Comparison of ENCODE assay signal across 9 mouse cellular contexts in the genomic region with DNA sequence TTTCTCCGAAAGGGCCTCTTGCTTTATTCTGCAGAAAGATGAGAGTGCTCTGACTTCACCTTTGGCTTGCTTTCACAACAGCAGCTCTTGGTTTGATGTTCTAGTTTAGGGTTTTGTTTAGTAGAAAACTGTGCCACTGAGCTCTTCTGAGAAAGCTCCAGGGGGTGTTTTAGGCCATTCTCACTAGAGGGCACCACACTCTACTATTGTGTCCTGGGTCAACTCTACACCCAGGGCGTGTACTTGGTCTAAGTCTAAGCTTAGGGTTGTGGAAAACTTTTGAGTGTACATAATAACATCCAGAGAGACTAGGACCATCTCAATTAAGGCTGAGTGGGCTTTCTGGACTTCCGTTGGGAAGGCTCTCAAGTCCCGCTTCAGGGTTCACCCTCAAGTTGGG.
DNase-seq lines count a peak whose midpoint lies in the region; ATAC-seq and TF ChIP-seq lines count a peak whose summit lies in the region.
"Had no signal": no experiment of that assay in that cellular context is flagged by ENCODE, and none has a peak within 500 bp of the region (broad histone marks: within the 10 kb centered on the region; RNA-seq: fewer than 3 reads in every experiment).

No protein-coding gene starts in this region.

- no peak overlapping the region for H3K9ac ChIP-seq in forebrain, postnatal 0 days
- no peak overlapping the region for H3K9ac ChIP-seq in forebrain, embryonic 14.5 days (ENCODE audit: low read length)
- H3K9ac ChIP-seq: neural tube, embryonic 12.5 days had no signal

- H3K27me3 ChIP-seq in forebrain, postnatal 0 days (ENCODE audit: insufficient read depth, low read length), result no peaks in the 10 kb centered on the region
- no peaks in the 10 kb centered on the region for H3K27me3 ChIP-seq in forebrain, embryonic 14.5 days (replicated peaks; ENCODE audit: control insufficient read depth, insufficient read depth, low read length)
- H3K27me3 ChIP-seq: neural tube, embryonic 12.5 days had no signal

- no peaks in the 10 kb centered on the region for H3K36me3 ChIP-seq in forebrain, postnatal 0 days (ENCODE audit: insufficient read depth)
- H3K36me3 ChIP-seq in forebrain, embryonic 14.5 days (ENCODE audit: control insufficient read depth, insufficient read depth, low read length), result no peaks in the 10 kb centered on the region
- H3K36me3 ChIP-seq: neural tube, embryonic 12.5 days had no signal

- no peak for ATAC-seq in forebrain, postnatal 0 days
- ATAC-seq in forebrain, embryonic 14.5 days, result no peak

- WGBS in forebrain, postnatal 0 days, result 85% methylated on average over 4 of the region's 4 CpGs
- whole genome bisulfite sequencing in forebrain, embryonic 14.5 days, result 90% methylated on average over 4 of the region's 4 CpGs

- no peaks in the 10 kb centered on the region for H3K9me3 ChIP-seq in forebrain, postnatal 0 days (ENCODE audit: low read length)
- no peaks in the 10 kb centered on the region for H3K9me3 ChIP-seq in forebrain, embryonic 14.5 days (replicated peaks; ENCODE audit: control insufficient read depth, low read length)
- H3K9me3 ChIP-seq: neural tube, embryonic 12.5 days had no signal

- no peaks in the 10 kb centered on the region for H3K4me1 ChIP-seq in forebrain, postnatal 0 days (ENCODE audit: insufficient read depth)
- no peaks in the 10 kb centered on the region for H3K4me1 ChIP-seq in forebrain, embryonic 14.5 days (ENCODE audit: control insufficient read depth, insufficient read depth, low read length)

- DNase-seq in forebrain, postnatal 0 days, result no peak
- DNase-seq in forebrain, embryonic 14.5 days (ENCODE audit: low spot score), result no peak
- DNase-seq in 3T3-L1 (ENCODE audit: low read depth, low spot score) (peak; percentile 69), adipocyte (ENCODE audit: low spot score) (peak; percentile 84)
- DNase-seq in kidney, postnatal 14 days, result peak; percentile 54
- no peak for DNase-seq in right cerebral cortex, postnatal 4 days
- no peak for DNase-seq in urinary bladder, postnatal 25 days (ENCODE audit: low spot score)
- DNase-seq in gastrocnemius, postnatal 36 days, result no peak

- peak; percentile 16; the same call in 1 of the 2 replicates for TF ChIP-seq CTCF in forebrain, postnatal 0 days (IDR thresholded peaks at IDR 0.05; ENCODE audit: low read depth)

- H3K4me2 ChIP-seq in forebrain, postnatal 0 days (ENCODE audit: low read depth), result no peak overlapping the region
- H3K4me2 ChIP-seq in forebrain, embryonic 14.5 days (ENCODE audit: low read length), result no peak overlapping the region
- H3K4me2 ChIP-seq: neural tube, embryonic 12.5 days had no signal

- intact Hi-C loops in gastrocnemius, postnatal 36 days (cut with DNase I), result loop anchor here (5.0 kb wide), 1 partner anchor 284 kb away; no protein-coding TSS in a partner anchor

- H3K4me3 ChIP-seq in forebrain, postnatal 0 days (ENCODE audit: low read depth, low read length), result no peak overlapping the region
- no peak overlapping the region for H3K4me3 ChIP-seq in forebrain, embryonic 14.5 days (ENCODE audit: low read depth, low read length)
- H3K4me3 ChIP-seq: neural tube, embryonic 12.5 days had no signal

- no peak overlapping the region for H3K27ac ChIP-seq in forebrain, postnatal 0 days (ENCODE audit: low read depth, low read length)
- H3K27ac ChIP-seq in forebrain, embryonic 14.5 days (ENCODE audit: low read depth, low read length), result no peak overlapping the region
- H3K27ac ChIP-seq: neural tube, embryonic 12.5 days had no signal

Comparison
In these comparisons a context has a peak if more than half of its experiments do, and no peak if none do; other contexts are left out.
1. DNase-seq: peak in 3T3-L1 (single experiment), adipocyte (single experiment) and kidney, postnatal 14 days (single experiment); none in forebrain, postnatal 0 days (single experiment), forebrain, embryonic 14.5 days (single experiment), right cerebral cortex, postnatal 4 days (single experiment), urinary bladder, postnatal 25 days (single experiment) and gastrocnemius, postnatal 36 days (0 of 2).